Mouse (Mus musculus) thymus, postnatal 10 days (tissue): ENCODE results near the gene Ccpg1.

Experiments used
- DNase-seq, 2 experiments: peaks; one replicate each; pipeline ENCODE4 v3.0.0; 2021; ENCODE audit warnings: low spot score in 2 of 2

Ccpg1 gene

DNA sequence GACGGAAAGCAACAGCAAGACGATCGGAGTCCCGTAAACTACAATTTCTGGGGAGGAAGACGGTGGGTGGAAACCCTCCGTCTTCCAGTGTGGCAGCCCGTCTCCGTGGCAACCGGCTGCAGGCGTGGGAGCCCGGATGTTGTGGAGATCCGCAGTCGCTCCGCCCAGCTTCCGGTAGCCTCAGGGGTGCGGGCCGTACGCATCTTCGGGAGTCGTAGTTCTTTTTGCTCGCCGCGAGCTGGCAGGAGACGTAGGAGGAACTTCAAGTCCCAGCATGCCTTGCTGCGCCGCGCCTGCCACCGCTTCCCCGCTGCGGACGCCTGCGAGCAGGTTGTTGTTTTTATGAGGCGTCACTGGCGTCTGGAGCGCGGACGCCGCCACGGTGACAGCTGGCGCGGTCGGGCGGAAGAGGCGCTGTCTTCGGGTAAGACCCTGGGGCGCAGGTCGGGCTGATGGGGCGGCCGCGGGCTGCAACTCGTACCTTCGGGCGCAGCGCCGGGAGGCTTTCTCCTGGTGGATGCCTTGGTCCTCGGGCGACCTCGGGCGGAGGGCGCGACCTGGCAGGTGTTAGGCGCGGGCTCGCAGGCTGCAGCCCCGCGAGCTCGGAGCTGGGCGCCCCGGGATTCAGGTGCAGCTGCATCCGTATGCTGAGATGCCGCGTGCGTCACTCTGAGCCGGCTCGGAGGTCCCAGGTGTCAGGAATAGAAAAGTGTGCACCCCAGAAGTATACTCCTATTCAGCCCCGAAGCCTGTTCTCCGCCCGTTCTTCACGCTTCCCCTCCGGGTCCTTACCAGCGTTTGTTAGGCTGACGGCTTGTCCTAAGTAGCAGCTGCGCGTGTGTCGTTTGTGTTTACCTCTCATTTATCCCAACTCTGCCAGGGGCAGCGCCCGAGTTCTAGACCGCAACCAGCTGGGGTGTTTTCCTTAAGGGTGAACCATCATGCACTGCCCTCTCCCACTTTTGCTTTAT, at the start of gene Ccpg1, which contains the start of gene Ccpg1os:
Gene Ccpg1 (plus strand): TSS at position 180 of the 971 bp plus-strand sequence.
Gene Ccpg1os (minus strand): TSS at position 133 of the 971 bp plus-strand sequence.
- peak; percentile 94 to 97 for DNase-seq

DNA sequence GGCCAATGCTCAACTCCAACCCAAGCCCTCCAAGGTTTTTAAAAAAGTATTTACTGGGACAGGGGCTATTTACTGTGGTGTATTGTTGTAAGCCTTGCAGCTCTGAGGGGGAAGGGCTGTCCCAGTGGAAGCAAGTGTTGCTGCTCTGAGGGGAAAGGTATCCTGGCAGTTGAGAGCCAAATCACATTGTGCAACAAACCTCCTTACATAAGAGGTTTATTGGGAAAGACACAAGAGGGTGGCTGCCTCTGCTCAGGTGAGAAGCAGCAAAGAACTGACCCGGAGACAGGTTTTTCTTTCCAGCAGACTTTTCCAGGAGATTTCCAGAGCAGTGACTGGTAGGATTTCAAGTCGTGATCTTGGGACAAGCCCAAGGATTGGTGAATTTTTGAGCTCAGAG, 48.9 kb upstream of the Ccpg1 start:
- no peak for DNase-seq

DNA sequence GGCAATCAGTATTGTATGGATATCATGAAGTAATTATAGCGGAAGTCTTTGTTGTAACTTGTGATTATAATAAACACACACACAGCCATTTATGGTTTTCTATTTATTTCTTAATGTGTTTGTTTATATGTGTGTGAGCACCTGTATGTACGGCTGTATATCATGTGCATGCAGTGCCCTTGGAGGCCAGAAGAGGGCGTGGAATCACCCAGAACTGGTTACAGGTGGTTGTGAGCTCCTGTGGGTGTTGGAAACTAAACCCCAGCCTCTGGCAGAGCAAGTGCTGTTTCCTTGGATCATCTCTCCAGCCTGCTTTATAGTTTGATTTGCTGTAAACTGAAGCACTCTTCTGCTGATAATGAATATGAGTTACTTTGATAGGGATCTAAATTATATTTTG, 41.8 kb upstream of the Ccpg1 start:
- DNase-seq = no peak

DNA sequence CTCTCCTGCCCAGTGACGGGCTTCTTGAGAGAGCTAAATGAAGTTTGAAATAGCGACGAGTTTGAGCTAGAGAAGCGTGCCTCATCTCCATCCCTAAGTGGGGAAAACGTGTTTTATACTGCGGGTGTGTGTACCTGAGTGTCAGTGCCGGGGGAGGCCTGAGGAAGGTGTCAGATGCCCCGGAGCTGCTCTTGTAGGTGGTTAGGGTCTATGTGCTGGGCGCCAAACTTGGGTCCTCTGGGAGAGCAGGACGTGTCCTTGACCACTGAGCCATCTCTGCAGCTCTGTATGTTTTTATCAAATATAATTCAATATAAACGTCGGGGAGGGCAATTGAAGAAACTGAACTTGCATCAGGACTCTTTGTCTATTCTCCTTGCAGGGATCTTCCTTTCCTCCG, 40.9 kb upstream of the Ccpg1 start:
- DNase-seq = no peak

DNA sequence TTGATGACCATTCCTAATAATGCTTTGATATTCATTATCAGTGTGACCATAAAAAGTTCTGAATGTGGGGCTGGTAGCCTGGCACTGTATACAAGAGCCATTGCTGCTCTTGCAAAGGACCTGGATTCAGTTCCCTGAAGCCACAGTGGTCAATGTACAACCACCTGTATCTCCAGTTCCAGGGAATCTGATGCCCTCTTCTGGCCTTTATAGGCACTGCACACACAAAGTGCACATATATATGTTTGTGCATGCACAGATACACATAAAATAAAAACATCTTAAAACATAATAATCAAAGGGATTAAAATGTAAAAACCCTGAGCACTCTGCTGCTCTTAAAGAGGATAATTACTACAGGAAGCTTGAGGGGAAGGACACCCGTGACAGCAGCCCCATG, 38.2 kb upstream of the Ccpg1 start:
- no peak for DNase-seq

DNA sequence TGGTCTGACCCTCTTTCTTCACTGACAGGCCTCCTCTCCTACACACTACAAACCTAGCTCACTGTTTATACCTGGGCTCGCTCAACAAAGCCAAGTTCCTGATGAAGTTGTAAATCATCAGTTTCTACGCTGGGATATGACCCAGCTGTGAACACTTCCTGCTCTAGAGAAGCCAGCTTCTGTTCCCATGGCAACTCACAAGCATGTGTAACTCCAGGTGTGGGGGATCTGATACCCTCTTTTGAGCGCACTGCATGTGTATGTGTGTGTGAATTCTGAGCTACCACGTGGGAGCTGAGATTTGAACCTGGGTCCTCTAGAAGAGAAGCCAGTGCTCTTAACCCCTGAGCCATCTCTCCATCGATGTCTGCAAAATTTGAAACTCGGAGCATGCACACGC, 35.7 kb upstream of the Ccpg1 start:
- DNase-seq = no peak

DNA sequence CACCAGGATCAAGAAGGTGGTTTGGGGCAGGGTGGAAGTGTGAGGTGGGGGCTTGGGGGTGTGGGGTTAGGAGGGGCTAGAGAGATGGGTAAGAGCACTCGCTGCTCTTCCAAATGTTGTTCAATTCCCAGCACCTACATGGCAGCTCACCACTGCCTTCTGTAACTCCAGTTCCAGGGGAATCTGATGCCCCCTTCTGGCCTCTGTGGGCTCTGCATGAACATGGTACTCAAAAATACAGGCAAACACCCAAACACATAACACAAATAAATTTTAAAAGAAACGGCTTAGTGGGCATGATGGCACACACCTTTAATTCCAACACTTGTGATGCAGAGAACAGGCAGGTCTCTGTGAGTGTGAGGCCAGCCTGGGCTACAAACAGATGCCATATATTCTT, 30.5 kb upstream of the Ccpg1 start:
- peak in 1 of 2 experiments; percentile 20 for DNase-seq

DNA sequence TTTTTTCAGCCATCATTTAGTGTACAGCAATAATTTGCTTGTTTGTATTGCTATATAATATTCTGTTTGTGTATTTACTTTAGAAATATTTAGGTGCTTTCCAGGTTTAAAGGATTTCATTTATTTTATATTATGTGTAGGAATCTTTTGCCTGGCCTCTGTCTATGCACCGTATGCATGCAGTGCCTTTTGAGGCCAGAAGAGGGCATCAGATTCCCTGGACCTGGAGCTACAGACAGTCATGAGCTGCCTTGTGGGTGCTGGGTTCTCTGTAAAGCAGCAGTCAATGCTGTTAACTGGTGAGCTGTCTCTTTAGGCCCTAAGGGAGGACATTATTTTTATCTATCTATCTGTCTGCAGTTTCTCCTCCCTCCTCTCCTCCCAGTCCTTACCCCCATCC, 29.7 kb upstream of the Ccpg1 start:
- DNase-seq = peak; percentile 47 to 59

DNA sequence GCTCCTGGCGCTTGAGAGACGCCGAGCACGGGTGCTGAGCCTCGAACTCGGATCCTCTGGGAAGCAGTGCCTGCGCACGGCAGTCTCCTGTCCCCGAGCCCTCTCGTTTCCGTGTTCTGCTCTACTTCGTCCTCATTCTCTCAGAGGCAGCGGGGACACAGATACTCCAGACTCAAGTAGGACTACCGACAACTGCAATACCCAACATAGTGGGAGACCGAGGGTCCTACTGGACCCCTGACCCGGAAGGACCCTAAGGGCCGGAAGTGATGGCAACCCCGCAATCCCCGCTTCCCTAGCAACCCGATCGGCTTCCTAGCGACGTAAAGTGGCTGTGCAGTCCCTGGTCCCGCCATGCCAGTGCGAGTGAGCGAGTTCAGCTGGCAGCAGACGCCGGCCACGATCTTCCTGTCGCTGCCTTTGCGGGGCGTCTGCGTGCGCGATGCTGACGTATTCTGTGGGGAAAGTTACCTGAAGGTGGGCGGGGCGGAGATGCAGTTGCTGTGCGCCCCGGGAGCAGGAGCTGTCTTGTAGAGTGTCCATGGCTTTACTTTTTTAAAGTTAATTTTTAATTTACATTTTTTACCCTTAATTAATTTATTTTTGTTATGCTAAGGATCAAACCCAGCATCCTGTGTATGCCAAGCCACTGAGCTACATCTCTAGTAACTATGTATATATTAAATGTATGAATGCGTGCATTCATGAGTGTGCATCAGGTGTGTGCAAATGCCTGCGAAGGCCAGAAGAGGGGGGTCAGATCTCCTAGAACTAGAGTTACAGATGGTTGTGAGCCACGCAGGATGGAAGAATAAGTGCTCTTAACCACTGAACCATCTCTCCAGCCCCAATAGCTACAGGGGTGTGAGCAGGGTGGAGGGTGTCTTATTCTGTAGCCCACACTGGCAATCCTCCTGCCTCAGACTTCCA, 26.4 kb upstream of the Ccpg1 start, which contains the start of the genes Dyx1c1 and Gm44503:
Gene Dyx1c1 (plus strand): TSS at position 265 of the 930 bp plus-strand sequence.
Gene Gm44503 (plus strand): TSS at position 332 of the 930 bp plus-strand sequence.
- DNase-seq = peak; percentile 73 to 75

DNA sequence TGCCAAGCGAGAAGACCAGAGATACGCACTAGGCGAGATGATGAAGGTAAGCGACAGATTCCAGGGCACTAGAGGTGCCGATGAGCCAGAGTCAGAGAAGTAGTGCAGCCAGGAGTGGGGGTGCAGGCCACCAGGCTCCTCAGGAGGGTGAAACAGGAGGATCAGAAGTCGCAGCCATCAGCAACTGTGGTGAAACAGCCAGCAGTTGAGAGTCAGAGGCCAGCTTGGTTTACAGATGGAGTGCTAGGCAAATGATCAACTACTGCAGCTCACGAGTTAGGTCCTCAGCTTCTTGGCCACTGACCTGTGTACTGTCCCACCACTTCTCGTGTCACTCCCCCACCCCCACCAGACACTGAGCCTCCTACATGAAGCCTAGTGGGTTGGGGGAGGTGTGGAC, 23.9 kb upstream of the Ccpg1 start:
- DNase-seq = no peak

DNA sequence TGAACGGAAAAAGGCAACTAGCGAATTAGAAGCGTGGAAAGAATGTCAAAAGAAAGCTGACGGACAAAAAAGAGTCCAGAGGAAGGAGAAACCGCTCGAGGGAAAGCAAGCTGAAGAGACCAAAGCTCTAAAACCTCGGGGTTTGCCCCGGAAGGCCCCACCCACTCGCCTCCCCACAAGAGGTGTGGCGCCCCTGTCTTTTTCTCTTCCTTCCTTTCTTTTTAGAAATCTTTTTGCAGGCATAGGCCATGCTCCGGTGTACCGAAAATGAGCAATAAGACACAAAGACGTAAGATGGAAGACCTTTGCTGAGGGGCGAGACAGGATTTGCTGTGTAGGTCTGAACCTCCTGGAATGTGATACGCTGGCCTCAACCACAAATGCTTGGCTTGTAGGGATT, 23.3 kb upstream of the Ccpg1 start:
- peak; percentile 53 to 61 for DNase-seq

DNA sequence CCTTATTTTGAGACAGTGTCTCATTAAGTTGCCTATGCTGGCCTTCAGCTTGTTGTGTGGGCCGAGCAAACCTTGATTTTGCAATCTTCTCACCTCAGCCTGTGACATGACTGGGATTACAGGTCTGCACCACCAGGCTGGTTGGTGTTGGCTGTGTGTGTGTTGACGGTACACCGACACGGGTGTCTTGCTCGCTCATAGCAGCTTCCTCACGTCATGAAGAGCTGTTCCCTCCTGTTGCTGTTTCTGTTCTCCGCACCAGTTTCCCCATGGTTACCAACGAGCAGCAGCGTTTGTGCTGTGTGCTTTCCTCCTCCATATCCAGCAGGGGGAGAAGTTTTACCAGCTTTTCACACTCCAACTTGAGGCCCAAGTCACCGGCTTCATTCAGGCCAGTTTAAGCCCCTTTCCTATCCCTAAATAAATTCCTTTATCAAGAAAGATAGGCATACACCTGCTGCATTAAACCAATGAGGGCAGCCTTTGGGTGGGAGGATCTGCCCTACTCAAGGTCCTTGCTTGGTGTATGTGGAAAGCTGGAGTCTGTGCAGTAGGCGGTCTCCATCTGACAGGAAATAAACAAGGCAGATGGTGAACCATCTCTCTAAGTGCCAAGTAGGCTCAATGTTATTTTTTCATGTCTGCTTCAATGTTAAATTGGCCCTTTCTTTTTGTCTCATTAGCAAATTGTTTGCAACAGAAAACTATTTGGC, 16.7 kb upstream of the Ccpg1 start:
- DNase-seq = peak; percentile 41 to 67

DNA sequence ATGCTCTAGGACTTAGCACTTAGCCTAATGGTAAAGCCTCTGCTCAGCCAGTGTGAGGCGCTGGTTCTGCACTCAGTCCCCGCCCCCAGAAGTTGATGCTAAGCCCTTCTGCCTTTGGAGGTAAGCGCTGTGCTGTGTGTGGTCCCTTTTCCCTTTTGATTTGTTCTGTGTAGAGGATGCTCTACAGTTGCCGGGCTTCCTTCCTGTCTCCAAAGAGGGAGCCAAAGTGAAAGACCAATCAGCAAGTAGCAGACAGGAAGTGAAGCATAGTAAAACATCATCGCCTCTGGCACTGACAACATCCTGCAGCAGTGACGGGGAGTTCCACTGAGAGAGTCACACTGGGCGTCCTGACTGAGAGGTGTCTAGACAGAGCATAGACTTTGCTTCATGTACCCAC, 15.4 kb upstream of the Ccpg1 start:
- DNase-seq = peak; percentile 7 to 16

DNA sequence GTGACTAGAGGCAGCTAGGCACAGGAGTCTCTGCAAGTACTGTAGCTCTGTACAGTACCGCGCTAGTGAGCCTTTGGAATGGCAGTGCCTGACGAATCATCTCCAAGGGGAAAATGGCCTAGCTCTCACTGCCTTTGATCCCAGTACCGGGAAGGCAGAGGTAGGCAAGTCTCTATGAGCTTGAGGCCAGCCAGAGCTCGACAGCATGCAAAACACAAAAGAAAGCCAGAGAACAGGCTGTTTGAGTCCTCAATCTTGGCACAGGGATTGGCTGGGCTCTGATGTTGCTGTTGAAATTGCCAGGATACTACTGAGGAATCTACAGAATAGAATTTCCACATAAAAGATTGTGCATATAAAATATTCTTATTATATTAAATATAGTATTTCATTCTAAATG, 12.8 kb upstream of the Ccpg1 start:
- no peak for DNase-seq

DNA sequence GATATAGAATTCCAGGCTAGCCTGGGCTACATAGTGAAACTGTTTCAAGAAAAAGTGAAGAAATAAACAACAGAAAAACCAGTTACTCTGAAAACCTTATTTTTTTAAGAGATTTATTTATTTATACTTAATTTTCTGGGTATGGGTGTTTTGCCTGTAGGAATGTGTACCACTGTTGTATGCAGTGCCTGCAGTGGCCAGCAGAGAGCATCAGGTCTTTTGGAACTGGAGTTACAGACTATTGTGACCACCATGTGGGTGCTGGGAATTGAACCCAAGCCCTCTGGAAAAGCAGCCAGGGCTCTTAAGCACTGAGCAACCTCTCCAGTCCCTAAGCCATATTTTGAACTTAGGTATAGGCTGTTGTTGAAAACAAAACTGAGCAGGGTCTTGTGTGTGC, 12.2 kb upstream of the Ccpg1 start:
- DNase-seq = no peak

DNA sequence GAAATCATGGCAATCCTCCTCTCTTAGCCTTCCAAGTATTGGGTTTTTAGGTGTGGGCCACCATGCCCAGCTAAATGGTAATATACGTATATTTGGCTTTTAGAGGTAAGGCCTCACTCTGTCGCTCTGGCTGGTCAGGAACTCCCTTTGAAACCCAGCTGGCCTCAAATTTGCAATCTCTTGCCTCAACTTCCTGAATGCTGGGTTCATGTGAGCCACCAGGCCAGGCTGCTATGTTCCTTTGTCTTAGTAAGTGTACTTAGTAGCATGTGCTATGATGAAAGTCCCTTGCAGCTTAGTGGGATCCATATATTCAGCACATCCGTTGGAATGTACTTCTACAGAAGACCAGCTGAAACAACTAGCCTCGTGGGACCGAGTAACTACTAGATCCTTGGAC, 10.5 kb upstream of the Ccpg1 start:
- no peak for DNase-seq

DNA sequence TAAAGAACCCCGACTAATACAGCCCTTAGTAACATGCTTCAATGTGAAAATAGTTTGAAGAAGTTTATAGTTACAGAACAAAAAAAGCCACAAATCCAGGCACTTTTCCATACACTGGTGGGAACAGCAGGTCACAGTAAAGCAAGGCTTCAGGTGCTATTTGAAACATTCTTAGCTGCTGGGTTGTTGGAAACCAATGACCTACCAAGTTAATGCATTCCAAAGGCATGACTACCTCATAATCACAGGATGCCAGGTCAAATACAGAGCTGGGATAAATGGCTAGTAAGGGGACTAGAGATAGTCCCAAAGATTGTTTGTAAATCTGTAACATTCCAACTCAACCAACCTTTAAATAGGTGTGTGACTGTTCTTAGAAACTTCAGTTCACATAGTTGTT, 10.0 kb upstream of the Ccpg1 start:
- DNase-seq = no peak

DNA sequence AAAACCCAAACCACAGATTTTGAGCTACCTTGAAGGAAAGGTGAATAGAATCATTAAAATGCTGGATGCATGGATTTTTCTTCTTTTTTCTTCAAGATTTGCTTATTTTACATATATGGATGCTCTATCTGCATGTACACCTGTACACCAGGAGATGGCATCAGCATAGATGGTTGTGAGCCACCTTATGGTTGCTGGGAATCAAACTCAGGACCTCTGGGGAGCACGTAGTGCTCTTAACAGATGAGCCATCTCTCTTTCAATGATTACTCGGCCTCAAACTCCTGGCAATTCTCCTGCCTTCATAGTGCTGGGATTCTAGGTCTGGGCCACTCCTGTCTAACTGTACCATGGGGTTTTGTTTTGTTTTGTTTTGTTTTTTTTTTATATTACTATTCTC, 2.2 kb upstream of the Ccpg1 start:
- DNase-seq = no peak

DNA sequence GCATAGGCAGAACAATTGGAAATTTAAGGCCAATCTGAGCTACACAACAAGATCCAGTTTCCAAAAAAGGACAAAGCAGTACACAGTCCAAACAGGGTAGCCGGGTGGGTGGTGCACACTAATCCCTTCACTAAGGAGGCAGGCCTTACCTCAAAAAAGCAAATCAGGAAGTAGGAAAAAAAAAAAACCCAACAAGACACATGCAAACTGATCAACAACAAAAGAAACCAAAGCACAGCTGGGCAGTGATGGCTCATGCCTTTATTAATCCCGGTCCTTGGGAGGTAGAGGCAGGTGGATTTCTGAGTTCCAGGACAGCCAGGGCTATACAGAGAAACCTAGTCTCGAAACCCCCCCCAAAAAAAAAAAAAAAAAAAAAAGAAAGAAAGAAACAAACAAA, 2.5 kb downstream of the Ccpg1 start:
- no peak for DNase-seq

DNA sequence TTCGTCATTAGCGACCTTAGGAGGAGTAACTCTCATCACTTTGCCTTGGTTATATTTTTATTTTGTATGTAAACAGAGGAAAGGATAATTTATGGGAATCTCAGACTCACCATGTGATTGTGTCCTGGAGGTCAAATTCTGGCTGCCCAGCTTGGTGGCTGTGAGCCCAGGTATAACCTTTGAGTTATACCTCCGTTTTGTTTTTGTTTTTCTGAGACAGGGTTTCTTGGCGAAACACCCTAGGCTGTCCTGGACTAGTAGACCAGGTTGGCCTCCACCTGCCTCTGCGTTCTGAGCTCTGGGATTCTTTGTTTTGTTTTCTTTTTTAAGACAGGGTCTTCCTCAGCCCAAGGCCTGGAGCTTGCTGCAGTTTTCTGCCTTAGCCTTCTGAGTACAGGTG, 3.5 kb downstream of the Ccpg1 start:
- no peak for DNase-seq

DNA sequence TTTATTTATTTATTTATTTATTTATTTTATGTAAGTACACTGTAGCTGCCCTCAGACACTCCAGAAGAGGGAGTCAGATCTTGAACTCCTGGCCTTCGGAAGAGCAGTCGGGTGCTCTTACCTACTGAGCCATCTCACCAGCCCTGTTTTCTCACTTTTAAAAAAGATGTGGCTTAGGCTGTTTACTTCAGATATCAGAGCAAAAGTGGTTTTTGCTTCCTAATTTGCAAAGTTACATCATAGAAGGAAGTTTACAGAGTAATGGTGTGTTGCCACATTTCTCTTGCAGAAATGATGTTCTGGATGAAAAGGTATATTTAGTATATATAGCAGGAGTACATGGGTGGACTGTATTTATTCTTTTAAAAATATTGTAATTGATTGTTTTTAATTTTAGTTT, 6.2 kb downstream of the Ccpg1 start:
- no peak for DNase-seq

DNA sequence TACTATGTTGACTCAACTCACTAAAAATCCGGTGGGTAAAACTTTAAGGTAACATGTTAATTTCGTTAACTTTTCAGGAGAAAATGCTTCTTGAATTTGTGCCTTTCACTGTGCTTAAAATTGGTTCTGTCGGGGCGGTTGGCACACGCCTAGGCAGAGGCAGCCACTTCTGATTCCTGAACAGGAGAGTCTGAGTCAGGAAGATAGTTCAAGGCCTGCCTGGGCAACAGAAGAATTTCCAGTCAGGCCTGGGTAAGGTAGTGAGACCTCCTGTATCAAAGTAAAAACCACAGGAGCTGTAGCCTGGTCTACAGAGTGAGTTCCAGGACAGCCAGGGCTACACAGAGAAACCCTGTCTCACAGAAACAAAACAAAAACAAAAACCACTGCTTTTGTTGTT, 7.3 kb downstream of the Ccpg1 start:
- DNase-seq = no peak
